Mouse (Mus musculus): ENCODE measurements at regions not wholly inside any gene's neighbourhood (a gene's known extent, or its start where the extent isn't known, plus 50 kb on each side); places are given as distances from the start of the nearest gene placed in this dataset.

DNA sequence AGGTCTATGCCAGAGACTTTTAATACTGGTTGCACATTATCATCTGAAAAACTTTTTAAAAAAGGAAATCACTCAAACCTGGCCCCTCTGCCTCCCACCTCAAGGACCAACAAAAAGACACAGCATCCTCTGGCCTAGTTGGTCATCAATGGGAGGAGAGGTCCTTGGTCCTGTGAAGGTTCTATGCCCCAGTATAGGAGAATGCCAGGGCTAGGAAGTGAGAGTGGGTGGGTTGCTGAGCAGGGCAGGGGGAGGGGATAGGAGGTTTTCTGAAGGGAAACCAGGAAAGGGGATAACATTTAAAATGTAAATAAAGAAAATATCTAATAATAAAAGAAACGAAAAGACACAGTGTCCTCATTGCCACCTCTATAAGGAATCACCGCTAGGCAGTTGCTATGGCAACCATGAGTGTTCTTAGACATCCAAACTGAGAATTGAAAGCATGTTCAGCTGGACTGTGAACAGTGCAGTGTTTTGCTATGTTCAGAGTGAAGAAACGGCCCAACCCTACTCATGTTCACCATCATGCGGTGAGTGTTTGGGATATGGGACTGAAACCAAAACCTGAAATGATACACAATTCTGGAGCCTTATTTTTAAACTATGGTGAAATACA is 82.5 kb upstream of the 4933402D24Rik start:
- no peak for DNase-seq (ENCODE audit: low spot score in 2 of 2)

DNA sequence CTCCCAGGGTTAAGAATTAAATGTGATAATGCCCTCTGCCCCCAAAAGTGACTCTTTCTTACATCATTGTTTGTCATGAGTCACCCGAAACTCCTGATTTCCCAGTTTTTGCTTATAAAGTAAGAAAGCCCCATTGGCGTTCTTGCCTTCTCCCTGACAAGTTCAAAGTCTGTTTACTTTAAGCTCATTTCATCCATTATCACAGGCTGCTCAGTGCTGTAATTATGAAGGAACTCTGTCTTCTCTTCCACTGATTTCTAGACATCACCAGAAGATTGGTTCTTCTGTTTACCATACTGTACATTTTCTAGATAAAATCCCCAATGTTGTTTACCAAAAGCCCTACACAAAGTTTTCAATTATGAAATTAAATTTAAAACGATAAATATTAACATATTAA is 81.2 kb upstream of the 4933402D24Rik start:
- DNase-seq (ENCODE audit: low spot score in 2 of 2): no peak

DNA sequence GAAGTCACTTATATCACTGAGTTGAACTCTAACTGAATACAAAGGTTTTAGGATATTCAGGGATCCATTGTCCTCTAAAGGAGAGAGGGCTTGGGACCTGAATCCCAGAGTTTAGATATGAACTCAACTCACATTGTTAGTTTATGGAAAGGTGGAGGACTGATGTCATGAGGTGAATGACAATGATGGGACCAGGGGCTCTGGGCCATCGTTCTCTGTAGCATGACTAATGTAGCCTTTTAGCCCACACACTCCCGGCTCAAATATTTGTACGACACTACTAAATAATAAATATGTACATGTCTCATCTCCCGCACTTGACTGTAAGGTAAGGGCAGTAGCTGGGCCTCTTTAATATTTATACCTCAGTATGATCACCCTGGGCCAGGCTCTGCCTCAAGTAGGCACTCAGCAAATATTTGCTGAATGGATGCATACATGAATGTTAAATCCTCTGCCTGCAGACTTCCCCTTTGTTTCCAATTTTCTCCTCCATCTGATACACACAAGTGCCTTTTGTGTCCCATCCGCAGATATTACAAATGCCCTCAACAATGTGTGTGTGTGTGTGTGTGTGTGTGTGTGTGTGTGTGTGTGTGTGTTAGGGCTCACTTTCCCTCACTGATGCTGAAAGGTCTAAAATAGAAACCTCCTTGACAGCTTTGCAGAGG is 59.2 kb upstream of the 4933402D24Rik start:
- no peak for DNase-seq (ENCODE audit: low spot score in 2 of 2)

DNA sequence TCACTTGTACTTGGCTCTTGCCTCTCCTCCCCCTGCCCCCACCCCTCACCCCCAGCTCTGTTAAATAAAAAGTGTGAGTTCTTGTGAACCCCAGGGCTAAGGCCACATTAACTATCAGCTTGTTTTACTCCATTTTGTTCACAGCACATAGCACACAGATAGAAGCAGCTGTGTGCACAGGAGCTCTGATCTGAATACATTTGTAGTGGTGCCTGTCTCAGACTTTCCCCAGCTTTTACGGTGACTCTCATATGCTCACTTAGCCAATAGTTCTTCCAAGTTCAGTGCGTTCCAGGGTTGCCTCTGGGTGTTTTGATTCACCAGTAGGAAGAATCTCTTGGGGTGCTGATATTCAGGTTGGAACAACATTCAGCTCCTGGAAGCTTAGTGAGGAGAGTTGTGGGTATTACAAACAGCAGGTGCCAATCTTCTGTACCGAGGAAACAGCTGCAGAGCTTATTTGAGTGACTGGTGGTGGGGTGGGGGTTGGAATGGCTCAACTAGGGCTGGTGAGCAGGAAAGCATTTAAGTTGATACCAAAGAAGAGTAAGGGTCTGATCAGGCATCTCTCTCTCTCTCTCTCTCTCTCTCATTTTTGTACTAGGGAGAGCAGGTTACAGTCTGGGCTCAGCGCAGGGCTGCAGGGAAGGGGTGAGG is 51.7 kb upstream of the 4933402D24Rik start:
- no peak for DNase-seq (ENCODE audit: low spot score in 2 of 2)

DNA sequence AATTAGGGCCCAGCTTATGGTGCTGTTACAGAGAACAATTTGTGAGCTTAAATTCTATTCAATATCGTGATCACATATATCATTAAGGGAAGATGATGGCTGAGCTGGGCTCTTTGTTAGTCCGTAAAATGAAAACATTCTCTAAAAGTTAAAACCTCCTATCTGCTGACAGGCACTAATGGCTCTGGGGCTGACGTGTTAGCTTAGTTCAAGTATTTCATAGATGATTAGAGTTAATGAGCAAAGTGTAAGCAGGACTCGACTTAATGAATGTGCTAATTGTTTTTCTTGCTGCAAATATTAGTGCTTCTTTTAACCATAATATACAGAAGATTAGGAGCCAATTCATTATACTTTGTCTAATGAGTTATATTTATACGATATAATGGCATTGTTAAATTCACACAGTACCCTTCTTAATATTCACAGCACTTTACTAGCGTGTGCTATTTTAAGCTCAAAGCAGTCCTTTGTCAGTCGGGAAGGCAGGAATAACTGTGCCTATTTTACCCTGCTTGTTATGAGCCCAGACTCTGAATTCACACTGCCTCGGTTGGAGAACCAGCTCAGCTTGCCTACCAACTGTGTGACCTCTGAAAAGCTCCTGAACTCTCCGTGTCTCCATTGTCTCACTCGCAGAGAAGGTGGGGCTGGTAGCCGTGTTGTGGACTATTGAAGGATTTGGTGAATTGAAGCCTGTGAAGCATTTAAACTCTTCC is 50.6 kb upstream of the 4933402D24Rik start:
- DNase-seq (ENCODE audit: low spot score in 2 of 2): no peak

Measured in left cerebral cortex, adult 18-20 months (tissue).